Mouse (Mus musculus) heart, adult 2 months (tissue): ENCODE data around the gene Msh5.

Experiments
- CTCF ChIP-seq: fragments of 200-600 bp; IDR thresholded peaks from 2 replicates; pipeline ENCODE4 v1.8.1; 2022; ENCODE audit warnings: antibody characterized with exemption, mild to moderate bottlenecking, moderate library complexity
- POLR2A ChIP-seq: fragments of 200-500 bp; IDR thresholded peaks from 2 replicates; pipeline ENCODE4 v1.6.1; 2011; ENCODE audit warnings: mild to moderate bottlenecking, low read depth, low read length, control low read depth; ENCODE audit not compliant: insufficient read depth

DNA sequence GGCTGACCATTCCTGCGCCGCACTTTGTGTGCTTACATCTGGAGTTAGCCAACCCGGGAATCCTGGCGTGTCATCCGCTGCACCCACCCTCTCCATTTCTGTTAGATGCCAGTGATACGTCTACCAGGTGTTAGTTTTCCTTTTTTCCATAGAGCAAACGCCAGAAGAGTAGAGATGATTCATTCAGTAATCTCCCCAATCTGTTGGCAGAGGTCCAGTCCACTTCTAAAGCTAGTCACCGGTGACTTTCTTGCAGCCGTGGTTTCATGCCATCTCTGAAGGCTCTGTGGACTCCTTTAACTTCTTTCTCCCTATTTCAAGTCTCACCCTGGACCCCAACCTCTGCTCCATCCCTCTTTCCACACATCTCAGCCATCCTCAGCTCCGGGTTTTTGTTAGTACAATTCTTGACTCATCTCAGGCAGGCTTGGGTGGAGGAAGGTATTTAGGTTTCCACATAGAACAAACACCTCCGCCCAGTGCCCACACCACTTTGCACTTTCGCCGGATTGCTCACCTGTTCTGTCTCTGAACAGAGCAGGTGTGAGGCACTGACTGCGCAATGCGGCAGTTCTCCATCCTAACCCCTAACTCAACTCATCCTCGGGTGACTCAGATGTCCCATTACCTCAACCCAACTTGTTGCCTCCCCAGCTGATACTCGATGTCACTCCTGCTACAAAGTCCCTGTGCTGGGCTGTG, 21.8 kb upstream of the Msh5 start:
- TF ChIP-seq CTCF (no peak), POLR2A (no peak)
